11 mouse cellular contexts compared by ENCODE assay signal in the genomic region with DNA sequence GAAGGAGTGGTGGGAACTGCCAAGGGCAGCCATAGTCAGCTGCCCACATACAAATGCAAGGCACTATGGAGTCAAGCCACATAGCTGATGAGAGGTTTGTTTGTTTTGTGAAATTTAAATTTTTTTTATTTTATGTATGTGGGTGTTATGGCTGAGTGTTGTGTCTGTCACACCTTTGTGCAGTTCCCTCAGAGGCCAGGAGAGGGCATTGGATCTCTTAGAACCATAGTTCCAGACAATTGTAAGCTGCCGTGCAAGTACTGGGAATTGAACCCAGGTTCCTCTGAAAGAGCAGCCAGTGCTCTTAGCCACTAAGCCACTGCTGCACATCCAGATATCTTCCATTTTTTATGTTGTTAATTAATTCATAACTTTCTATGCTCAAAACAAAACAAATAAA.
A peak's percentile ranks its signal among the peaks of the same experiment; 100 is the strongest.
DNase-seq lines count a peak whose midpoint lies in the region; ATAC-seq and TF ChIP-seq lines count a peak whose summit lies in the region.
"Had no signal": no experiment of that assay in that cellular context is flagged by ENCODE, and none has a peak within 500 bp of the region (broad histone marks: within the 10 kb centered on the region; RNA-seq: fewer than 3 reads in every experiment).

No protein-coding gene starts in this region.

- peak; percentile 34 for DNase-seq in hindbrain, embryonic 11.5 days (ENCODE audit: low spot score)
- peak; percentile 22 for DNase-seq in thymus, adult 2 months
- DNase-seq in thymus, adult 18-20 months: no peak
- DNase-seq in kidney, postnatal 4 days: peak; percentile 31 to 34
- DNase-seq in yolk sac, embryonic 10.5 days (ENCODE audit: low spot score): no peak
- DNase-seq in cerebellum, adult 11 months: no peak
- DNase-seq in layer of hippocampus, postnatal 14 days (ENCODE audit: low spot score in 2 of 2): no peak
- DNase-seq: cerebellum, adult 9-11 months; heart, postnatal 14 days had no signal

- ATAC-seq in hindbrain, embryonic 11.5 days (ENCODE audit: low FRiP score): no peak
- ATAC-seq in hindbrain, embryonic 12.5 days (ENCODE audit: low FRiP score): no peak

- no peak for TF ChIP-seq POLR2A in thymus, adult 2 months (IDR thresholded peaks at IDR 0.05; ENCODE audit: control insufficient read depth, extremely low read depth, insufficient read depth, low read length, poor library complexity)

- H3K4me1 ChIP-seq in hindbrain, embryonic 11.5 days (replicated peaks; ENCODE audit: control insufficient read depth, insufficient read depth, low read length): no peaks in the 10 kb centered on the region
- H3K4me1 ChIP-seq in hindbrain, embryonic 12.5 days: no peaks in the 10 kb centered on the region
- H3K4me1 ChIP-seq in thymus, adult 2 months (replicated peaks; ENCODE audit: control insufficient read depth, insufficient read depth, low read length): no peaks in the 10 kb centered on the region

- no peak overlapping the region for H3K27ac ChIP-seq in hindbrain, embryonic 11.5 days (ENCODE audit: low read depth, low read length)
- no peak overlapping the region for H3K27ac ChIP-seq in hindbrain, embryonic 12.5 days
- no peak overlapping the region for H3K27ac ChIP-seq in thymus, adult 2 months (ENCODE audit: control insufficient read depth, insufficient read depth, low read length)
- H3K27ac ChIP-seq: macrophage had no signal

- no peak overlapping the region for H3K4me2 ChIP-seq in hindbrain, embryonic 11.5 days (replicated peaks; ENCODE audit: low read depth, low read length)
- H3K4me2 ChIP-seq in hindbrain, embryonic 12.5 days (replicated peaks): no peak overlapping the region

- H3K9me3 ChIP-seq in hindbrain, embryonic 11.5 days (ENCODE audit: control insufficient read depth, low read length): no peaks in the 10 kb centered on the region
- H3K9me3 ChIP-seq in hindbrain, embryonic 12.5 days (replicated peaks): no peaks in the 10 kb centered on the region

- H3K36me3 ChIP-seq in hindbrain, embryonic 11.5 days (ENCODE audit: control insufficient read depth, insufficient read depth, low read length): no peaks in the 10 kb centered on the region
- 0 out of 2 replicates have a peak, but pooled peaks cover 4% of the 10 kb centered on the region for H3K36me3 ChIP-seq in hindbrain, embryonic 12.5 days
- no peaks in the 10 kb centered on the region for H3K36me3 ChIP-seq in thymus, adult 2 months (ENCODE audit: control insufficient read depth, insufficient read depth, low read length)

- no peak for TF ChIP-seq CTCF in thymus, adult 2 months (IDR thresholded peaks at IDR 0.05; ENCODE audit: borderline replicate concordance, control insufficient read depth, extremely low read depth, insufficient read depth, low read length, poor library complexity)

- WGBS in hindbrain, embryonic 11.5 days: 71% methylated on average over 1 of the region's 1 CpGs
- WGBS in hindbrain, embryonic 12.5 days: 79% methylated on average over 1 of the region's 1 CpGs
- 86% methylated on average over 1 of the region's 1 CpGs for WGBS in thymus, adult 2 months

- no peak overlapping the region for H3K4me3 ChIP-seq in hindbrain, embryonic 11.5 days (ENCODE audit: low read depth, low read length)
- H3K4me3 ChIP-seq in hindbrain, embryonic 12.5 days: no peak overlapping the region
- H3K4me3 ChIP-seq in thymus, adult 2 months (ENCODE audit: control insufficient read depth, insufficient read depth, low read length): no peak overlapping the region

- H3K9ac ChIP-seq in hindbrain, embryonic 11.5 days (ENCODE audit: low read depth, low read length): no peak overlapping the region
- no peak overlapping the region for H3K9ac ChIP-seq in hindbrain, embryonic 12.5 days

- H3K27me3 ChIP-seq in hindbrain, embryonic 11.5 days (ENCODE audit: control insufficient read depth, insufficient read depth, low read length): no peaks in the 10 kb centered on the region
- no peaks in the 10 kb centered on the region for H3K27me3 ChIP-seq in hindbrain, embryonic 12.5 days
- no peaks in the 10 kb centered on the region for H3K27me3 ChIP-seq in thymus, adult 2 months (ENCODE audit: control insufficient read depth, insufficient read depth, low read length)

Comparison
In these comparisons a context has a peak if more than half of its experiments do, and no peak if none do; other contexts are left out.
1. DNase-seq: peak in hindbrain, embryonic 11.5 days (single experiment), thymus, adult 2 months (single experiment) and kidney, postnatal 4 days (2 of 2); none in thymus, adult 18-20 months (0 of 2), yolk sac, embryonic 10.5 days (single experiment), cerebellum, adult 11 months (single experiment) and layer of hippocampus, postnatal 14 days (0 of 2).